Mouse (Mus musculus): ENCODE measurements at regions not wholly inside any gene's neighbourhood (a gene's known extent, or its start where the extent isn't known, plus 50 kb on each side); places are given as distances from the start of the nearest gene placed in this dataset.
"Not testable (repeated sequence)": the region's sequence is repeated elsewhere in the genome, so short reads cannot be mapped to it uniquely, and the experiment has no call there.

GRCm38 (mm10) chr12:39594726-39595125, 443.1 kb downstream of the Arl4a start:
- H3K4me2 ChIP-seq: no peak overlapping the region
- ATAC-seq (ENCODE audit: insufficient number of reproducible peaks, low FRiP score): no peak
- H3K27ac ChIP-seq (ENCODE audit: poor library complexity, severe bottlenecking): no peak overlapping the region
- H3K4me3 ChIP-seq: no peak overlapping the region
- H3K4me1 ChIP-seq (replicated peaks): no peaks in the 10 kb centered on the region
- no peaks in the 10 kb centered on the region for H3K36me3 ChIP-seq
- no peaks in the 10 kb centered on the region for H3K9me3 ChIP-seq (replicated peaks)
- 24% methylated on average over 1 of the region's 1 CpGs for WGBS
- no peaks in the 10 kb centered on the region for H3K27me3 ChIP-seq (replicated peaks)
- H3K9ac ChIP-seq: no peak overlapping the region

- not testable (repeated sequence) for H3K4me2 ChIP-seq; ATAC-seq (ENCODE audit: insufficient number of reproducible peaks, low FRiP score); H3K36me3 ChIP-seq; H3K9me3 ChIP-seq (replicated peaks); H3K9ac ChIP-seq; H3K27ac ChIP-seq (ENCODE audit: poor library complexity, severe bottlenecking); H3K27me3 ChIP-seq (replicated peaks); H3K4me3 ChIP-seq; H3K4me1 ChIP-seq (replicated peaks)
Measured at GRCm38 (mm10) chr12:39593781-39594180, 444.0 kb downstream of the Arl4a start.

GRCm38 (mm10) chr12:39587204-39587909, 450.5 kb downstream of the Arl4a start:
- no peak overlapping the region for H3K27ac ChIP-seq (ENCODE audit: poor library complexity, severe bottlenecking)
- no peaks in the 10 kb centered on the region for H3K36me3 ChIP-seq
- H3K9ac ChIP-seq: no peak overlapping the region
- no peak overlapping the region for H3K4me3 ChIP-seq
- H3K4me2 ChIP-seq: no peak overlapping the region
- no peaks in the 10 kb centered on the region for H3K9me3 ChIP-seq (replicated peaks)
- no peak for ATAC-seq (ENCODE audit: insufficient number of reproducible peaks, low FRiP score)
- no peaks in the 10 kb centered on the region for H3K4me1 ChIP-seq (replicated peaks)
- 53% methylated on average over 5 of the region's 5 CpGs for WGBS
- H3K27me3 ChIP-seq (replicated peaks): no peaks in the 10 kb centered on the region

GRCm38 (mm10) chr12:39586163-39586562, 451.7 kb downstream of the Arl4a start:
- H3K4me1 ChIP-seq (replicated peaks): no peaks in the 10 kb centered on the region
- WGBS: 81% methylated on average over 4 of the region's 4 CpGs
- no peak overlapping the region for H3K4me2 ChIP-seq
- H3K4me3 ChIP-seq: no peak overlapping the region
- no peak overlapping the region for H3K9ac ChIP-seq
- H3K27ac ChIP-seq (ENCODE audit: poor library complexity, severe bottlenecking): no peak overlapping the region
- ATAC-seq (ENCODE audit: insufficient number of reproducible peaks, low FRiP score): no peak
- no peaks in the 10 kb centered on the region for H3K36me3 ChIP-seq
- H3K27me3 ChIP-seq (replicated peaks): no peaks in the 10 kb centered on the region
- H3K9me3 ChIP-seq (replicated peaks): no peaks in the 10 kb centered on the region

GRCm38 (mm10) chr12:39577610-39578009, 460.2 kb downstream of the Arl4a start:
- no peaks in the 10 kb centered on the region for H3K27me3 ChIP-seq (replicated peaks)
- no peak for ATAC-seq (ENCODE audit: insufficient number of reproducible peaks, low FRiP score)
- WGBS: 73% methylated on average over 1 of the region's 1 CpGs
- H3K9me3 ChIP-seq (replicated peaks): no peaks in the 10 kb centered on the region
- H3K4me3 ChIP-seq: no peak overlapping the region
- H3K4me2 ChIP-seq: no peak overlapping the region
- no peaks in the 10 kb centered on the region for H3K36me3 ChIP-seq
- no peak overlapping the region for H3K27ac ChIP-seq (ENCODE audit: poor library complexity, severe bottlenecking)
- no peak overlapping the region for H3K9ac ChIP-seq
- no peaks in the 10 kb centered on the region for H3K4me1 ChIP-seq (replicated peaks)

- Histone ChIP-seq H3K4me2 (no peak overlapping the region), H3K27me3 (replicated peaks) (no peaks in the 10 kb centered on the region), H3K36me3 (no peaks in the 10 kb centered on the region), H3K27ac (ENCODE audit: poor library complexity, severe bottlenecking) (no peak overlapping the region), H3K9me3 (replicated peaks) (no peaks in the 10 kb centered on the region), H3K4me3 (no peak overlapping the region), H3K4me1 (replicated peaks) (no peaks in the 10 kb centered on the region), H3K9ac (no peak overlapping the region)
- ATAC-seq (ENCODE audit: insufficient number of reproducible peaks, low FRiP score): no peak
- 63% methylated on average over 1 of the region's 1 CpGs for WGBS
Measured at GRCm38 (mm10) chr12:39572802-39573201, 465.0 kb downstream of the Arl4a start.

GRCm38 (mm10) chr12:39572147-39572546, 465.7 kb downstream of the Arl4a start:
- Histone ChIP-seq H3K4me2 (no peak overlapping the region), H3K36me3 (no peaks in the 10 kb centered on the region), H3K4me1 (replicated peaks) (no peaks in the 10 kb centered on the region), H3K27me3 (replicated peaks) (no peaks in the 10 kb centered on the region), H3K9ac (no peak overlapping the region), H3K4me3 (no peak overlapping the region), H3K27ac (ENCODE audit: poor library complexity, severe bottlenecking) (no peak overlapping the region), H3K9me3 (replicated peaks) (no peaks in the 10 kb centered on the region)
- no peak for ATAC-seq (ENCODE audit: insufficient number of reproducible peaks, low FRiP score)
- WGBS: 89% methylated on average over 1 of the region's 1 CpGs

GRCm38 (mm10) chr12:39560734-39561446, 476.9 kb downstream of the Arl4a start:
- H3K36me3 ChIP-seq: no peaks in the 10 kb centered on the region
- H3K27me3 ChIP-seq (replicated peaks): no peaks in the 10 kb centered on the region
- H3K27ac ChIP-seq (ENCODE audit: poor library complexity, severe bottlenecking): no peak overlapping the region
- no peak for ATAC-seq (ENCODE audit: insufficient number of reproducible peaks, low FRiP score)
- H3K9me3 ChIP-seq (replicated peaks): 0 out of 2 replicates have a peak, but pooled peaks cover 5% of the 10 kb centered on the region
- 59% methylated on average over 4 of the region's 4 CpGs for WGBS
- no peaks in the 10 kb centered on the region for H3K4me1 ChIP-seq (replicated peaks)
- no peak overlapping the region for H3K9ac ChIP-seq
- H3K4me2 ChIP-seq: no peak overlapping the region
- no peak overlapping the region for H3K4me3 ChIP-seq

GRCm38 (mm10) chr12:39558491-39558890, 479.3 kb downstream of the Arl4a start:
- Histone ChIP-seq H3K36me3 (no peaks in the 10 kb centered on the region), H3K27ac (ENCODE audit: poor library complexity, severe bottlenecking) (no peak overlapping the region), H3K4me1 (replicated peaks) (no peaks in the 10 kb centered on the region), H3K4me2 (no peak overlapping the region), H3K4me3 (no peak overlapping the region), H3K27me3 (replicated peaks) (no peaks in the 10 kb centered on the region), H3K9me3 (replicated peaks) (no peaks in the 10 kb centered on the region), H3K9ac (no peak overlapping the region)
- 90% methylated on average over 3 of the region's 3 CpGs for WGBS
- ATAC-seq (ENCODE audit: insufficient number of reproducible peaks, low FRiP score): no peak

GRCm38 (mm10) chr12:39536326-39536725, 501.5 kb downstream of the Arl4a start:
- H3K4me1 ChIP-seq (replicated peaks): no peaks in the 10 kb centered on the region
- no peaks in the 10 kb centered on the region for H3K9me3 ChIP-seq (replicated peaks)
- H3K4me2 ChIP-seq: no peak overlapping the region
- no peak overlapping the region for H3K4me3 ChIP-seq
- no peak overlapping the region for H3K9ac ChIP-seq
- H3K27ac ChIP-seq (ENCODE audit: poor library complexity, severe bottlenecking): no peak overlapping the region
- no peak for ATAC-seq (ENCODE audit: insufficient number of reproducible peaks, low FRiP score)
- H3K36me3 ChIP-seq: no peaks in the 10 kb centered on the region
- WGBS: 77% methylated on average over 2 of the region's 2 CpGs
- no peaks in the 10 kb centered on the region for H3K27me3 ChIP-seq (replicated peaks)

- H3K9ac ChIP-seq: no peak overlapping the region
- no peaks in the 10 kb centered on the region for H3K36me3 ChIP-seq
- no peaks in the 10 kb centered on the region for H3K27me3 ChIP-seq (replicated peaks)
- 58% methylated on average over 3 of the region's 4 CpGs for WGBS
- H3K9me3 ChIP-seq (replicated peaks): no peaks in the 10 kb centered on the region
- ATAC-seq (ENCODE audit: insufficient number of reproducible peaks, low FRiP score): no peak
- H3K27ac ChIP-seq (ENCODE audit: poor library complexity, severe bottlenecking): no peak overlapping the region
- no peak overlapping the region for H3K4me3 ChIP-seq
- H3K4me1 ChIP-seq (replicated peaks): no peaks in the 10 kb centered on the region
- no peak overlapping the region for H3K4me2 ChIP-seq
Measured at GRCm38 (mm10) chr12:39528121-39528520, 509.7 kb downstream of the Arl4a start.

- H3K27me3 ChIP-seq (replicated peaks): no peaks in the 10 kb centered on the region
- no peak overlapping the region for H3K27ac ChIP-seq (ENCODE audit: poor library complexity, severe bottlenecking)
- no peaks in the 10 kb centered on the region for H3K4me1 ChIP-seq (replicated peaks)
- no peak overlapping the region for H3K4me2 ChIP-seq
- no peaks in the 10 kb centered on the region for H3K36me3 ChIP-seq
- no peak overlapping the region for H3K4me3 ChIP-seq
- WGBS: 80% methylated on average over 3 of the region's 3 CpGs
- H3K9ac ChIP-seq: no peak overlapping the region
- ATAC-seq (ENCODE audit: insufficient number of reproducible peaks, low FRiP score): no peak
- no peaks in the 10 kb centered on the region for H3K9me3 ChIP-seq (replicated peaks)
Measured at GRCm38 (mm10) chr12:39527216-39527600, 510.6 kb downstream of the Arl4a start.

All from heart, embryonic 12.5 days (tissue).